Mouse (Mus musculus): Measurements from ENCODE around the gene BC017158.

DNA sequence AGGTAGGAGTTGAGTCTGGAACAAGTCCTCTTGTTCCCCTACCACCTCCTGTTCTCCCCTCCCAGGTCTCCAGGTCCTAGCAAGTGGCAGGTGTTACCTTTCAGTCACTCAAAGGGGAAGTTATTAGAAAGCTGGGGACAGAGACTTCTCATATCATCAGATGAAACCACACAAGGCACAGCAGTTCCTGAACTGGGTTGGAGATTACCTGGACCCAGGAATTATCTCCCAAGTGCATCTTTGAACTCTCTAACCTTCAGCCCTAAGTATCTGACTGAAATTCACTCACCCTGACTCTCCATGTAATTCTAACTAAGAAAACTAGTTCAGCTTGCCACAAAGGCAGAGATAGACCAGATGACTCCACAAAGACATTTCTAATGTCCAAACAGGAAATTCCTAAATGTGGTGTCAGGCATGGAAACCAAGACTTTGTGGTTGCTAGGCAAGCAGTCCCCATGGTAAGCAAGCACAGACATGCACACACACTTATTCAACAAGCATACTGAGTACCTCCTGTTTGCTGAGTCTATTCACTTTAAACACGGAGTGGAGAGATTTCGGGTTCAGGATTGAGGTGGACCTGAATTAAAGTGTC, 22.3 kb upstream of the BC017158 start:
- TF ChIP-seq CTCF (conservative IDR thresholded peaks at IDR 0.05; ENCODE audit: low read length) (no peak), POU5F1 (IDR thresholded peaks at IDR 0.05; ENCODE audit: borderline replicate concordance, low read length) (no peak), NANOG (IDR thresholded peaks at IDR 0.05; ENCODE audit: borderline replicate concordance, low read length) (no peak)

All from E14TG2a.4 (cell line).